Mouse (Mus musculus): ENCODE measurements at regions not wholly inside any gene's neighbourhood (a gene's known extent, or its start where the extent isn't known, plus 50 kb on each side); places are given as distances from the start of the nearest gene placed in this dataset.

- H3K36me3 ChIP-seq (ENCODE audit: control insufficient read depth, insufficient read depth, low read length): no peaks in the 10 kb centered on the region
- ATAC-seq: no peak
- H3K9ac ChIP-seq (ENCODE audit: low read depth, low read length): no peak overlapping the region
- no peak overlapping the region for H3K27ac ChIP-seq (ENCODE audit: low read depth, low read length)
- no peak overlapping the region for H3K4me3 ChIP-seq (ENCODE audit: low read length)
- 14% methylated on average over 6 of the region's 6 CpGs for WGBS
- no peak overlapping the region for H3K4me2 ChIP-seq (ENCODE audit: low read length)
- H3K4me1 ChIP-seq (ENCODE audit: control insufficient read depth, insufficient read depth, low read depth, low read length): peaks cover 10% of the 10 kb centered on the region
- H3K9me3 ChIP-seq (ENCODE audit: control insufficient read depth, low read length): no peaks in the 10 kb centered on the region
- no peaks in the 10 kb centered on the region for H3K27me3 ChIP-seq (replicated peaks; ENCODE audit: control insufficient read depth, insufficient read depth, low read length)
Measured at GRCm38 (mm10) chr14:54185265-54185830, 68.6 kb downstream of the Dad1 start.

- Histone ChIP-seq H3K4me1 (ENCODE audit: control insufficient read depth, insufficient read depth, low read depth, low read length) (peaks cover 15% of the 10 kb centered on the region), H3K27ac (ENCODE audit: low read depth, low read length) (no peak overlapping the region), H3K9ac (ENCODE audit: low read depth, low read length) (no peak overlapping the region), H3K27me3 (replicated peaks; ENCODE audit: control insufficient read depth, insufficient read depth, low read length) (no peaks in the 10 kb centered on the region), H3K4me2 (ENCODE audit: low read length) (no peak overlapping the region), H3K36me3 (ENCODE audit: control insufficient read depth, insufficient read depth, low read length) (no peaks in the 10 kb centered on the region), H3K4me3 (ENCODE audit: low read length) (no peak overlapping the region), H3K9me3 (ENCODE audit: control insufficient read depth, low read length) (no peaks in the 10 kb centered on the region)
- ATAC-seq: no peak
- WGBS: 67% methylated on average over 3 of the region's 3 CpGs
Measured at GRCm38 (mm10) chr14:54183873-54184272, 70.0 kb downstream of the Dad1 start.

DNA sequence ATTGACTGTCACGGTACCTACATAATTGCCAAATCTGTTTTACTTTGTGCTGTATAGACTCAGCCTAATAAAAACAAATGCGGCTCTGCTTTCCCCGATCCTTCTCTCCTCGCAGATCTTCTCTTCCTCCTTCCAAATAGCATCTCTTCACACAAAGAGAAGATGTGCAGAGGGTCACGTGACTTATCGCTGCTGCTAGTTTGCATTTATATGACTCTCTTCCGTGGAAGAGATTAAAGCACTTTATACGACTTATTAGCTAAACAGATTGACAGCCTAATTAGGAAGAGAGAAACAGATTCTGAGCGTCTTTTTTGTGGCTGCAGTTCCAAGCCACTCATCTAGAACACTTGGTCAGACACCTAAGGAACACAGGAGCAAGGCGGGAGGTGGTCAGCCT lies 71.1 kb downstream of the Dad1 start:
- H3K9me3 ChIP-seq (ENCODE audit: control insufficient read depth, low read length): no peaks in the 10 kb centered on the region
- no peaks in the 10 kb centered on the region for H3K27me3 ChIP-seq (replicated peaks; ENCODE audit: control insufficient read depth, insufficient read depth, low read length)
- no peak; the same call in 1 of the 2 replicates for ATAC-seq
- H3K9ac ChIP-seq (ENCODE audit: low read depth, low read length): no peak overlapping the region
- 56% methylated on average over 10 of the region's 10 CpGs for WGBS
- H3K36me3 ChIP-seq (ENCODE audit: control insufficient read depth, insufficient read depth, low read length): no peaks in the 10 kb centered on the region
- no peak overlapping the region for H3K4me3 ChIP-seq (ENCODE audit: low read length)
- no peak overlapping the region for H3K4me2 ChIP-seq (ENCODE audit: low read length)
- H3K4me1 ChIP-seq (ENCODE audit: control insufficient read depth, insufficient read depth, low read depth, low read length): peaks cover 15% of the 10 kb centered on the region
- H3K27ac ChIP-seq (ENCODE audit: low read depth, low read length): no peak overlapping the region; the same call in 1 of the 2 replicates

DNA sequence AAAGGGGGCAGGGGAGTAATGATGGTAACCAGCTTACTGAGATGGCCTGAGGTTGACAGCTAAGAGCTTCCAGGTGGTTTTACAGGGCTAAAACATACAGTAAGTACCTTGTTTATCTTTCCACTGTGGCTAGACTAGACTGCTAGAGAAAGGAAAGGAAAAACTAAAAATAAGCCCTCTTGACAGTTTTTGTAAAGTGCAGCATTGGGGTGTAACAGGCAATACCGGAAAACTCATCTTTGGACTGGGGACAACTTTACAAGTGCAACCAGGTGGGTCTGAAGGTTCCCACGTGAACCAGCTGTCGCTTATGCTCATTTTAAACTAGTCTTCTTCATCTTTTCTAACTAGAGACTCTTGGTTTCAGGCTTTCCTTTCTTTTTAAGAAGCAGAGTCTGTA lies 72.6 kb downstream of the Dad1 start:
- no peak for ATAC-seq
- no peaks in the 10 kb centered on the region for H3K36me3 ChIP-seq (ENCODE audit: control insufficient read depth, insufficient read depth, low read length)
- no peak overlapping the region for H3K4me3 ChIP-seq (ENCODE audit: low read length)
- no peak overlapping the region for H3K9ac ChIP-seq (ENCODE audit: low read depth, low read length)
- H3K4me1 ChIP-seq (ENCODE audit: control insufficient read depth, insufficient read depth, low read depth, low read length): peaks cover 19% of the 10 kb centered on the region
- H3K4me2 ChIP-seq (ENCODE audit: low read length): no peak overlapping the region
- WGBS: 96% methylated on average over 3 of the region's 3 CpGs
- H3K27me3 ChIP-seq (replicated peaks; ENCODE audit: control insufficient read depth, insufficient read depth, low read length): no peaks in the 10 kb centered on the region
- H3K27ac ChIP-seq (ENCODE audit: low read depth, low read length): peak overlapping the region; percentile 40; the same call in 1 of the 2 replicates
- no peaks in the 10 kb centered on the region for H3K9me3 ChIP-seq (ENCODE audit: control insufficient read depth, low read length)

GRCm38 (mm10) chr14:54180754-54181153 lies 73.2 kb downstream of the Dad1 start:
- H3K4me1 ChIP-seq (ENCODE audit: control insufficient read depth, insufficient read depth, low read depth, low read length): peaks cover 13% of the 10 kb centered on the region
- H3K9me3 ChIP-seq (ENCODE audit: control insufficient read depth, low read length): no peaks in the 10 kb centered on the region
- no peaks in the 10 kb centered on the region for H3K36me3 ChIP-seq (ENCODE audit: control insufficient read depth, insufficient read depth, low read length)
- ATAC-seq: no peak
- no peak overlapping the region for H3K9ac ChIP-seq (ENCODE audit: low read depth, low read length)
- no peak overlapping the region for H3K4me2 ChIP-seq (ENCODE audit: low read length)
- 86% methylated on average over 3 of the region's 3 CpGs for WGBS
- H3K27me3 ChIP-seq (replicated peaks; ENCODE audit: control insufficient read depth, insufficient read depth, low read length): no peaks in the 10 kb centered on the region
- H3K4me3 ChIP-seq (ENCODE audit: low read length): no peak overlapping the region
- peak overlapping the region; percentile 40 for H3K27ac ChIP-seq (ENCODE audit: low read depth, low read length)

DNA sequence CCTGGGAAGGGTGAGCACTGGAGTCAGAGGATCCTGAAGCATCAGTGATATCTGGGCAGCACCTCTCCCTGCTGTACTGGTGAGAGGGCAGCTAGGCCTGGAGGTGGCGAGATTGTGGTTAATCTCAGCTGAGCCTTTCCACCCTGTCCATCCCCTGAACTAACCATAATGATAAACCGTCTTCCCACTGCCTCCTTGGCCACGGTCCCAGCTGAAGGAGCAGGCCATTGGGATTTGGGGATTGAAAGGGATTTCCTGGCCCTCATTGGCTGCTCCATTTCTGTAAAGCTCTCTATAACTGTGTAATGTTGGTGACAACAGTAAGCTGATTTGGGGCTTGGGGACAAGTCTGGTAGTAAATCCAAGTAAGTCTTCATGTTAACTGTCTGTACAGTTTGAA lies 73.6 kb downstream of the Dad1 start:
- H3K27ac ChIP-seq (ENCODE audit: low read depth, low read length): no peak overlapping the region
- no peak overlapping the region for H3K9ac ChIP-seq (ENCODE audit: low read depth, low read length)
- no peaks in the 10 kb centered on the region for H3K9me3 ChIP-seq (ENCODE audit: control insufficient read depth, low read length)
- ATAC-seq: 0 out of 2 replicates have a peak, but pooled peaks have one; percentile 13
- peaks cover 10% of the 10 kb centered on the region for H3K4me1 ChIP-seq (ENCODE audit: control insufficient read depth, insufficient read depth, low read depth, low read length)
- H3K36me3 ChIP-seq (ENCODE audit: control insufficient read depth, insufficient read depth, low read length): no peaks in the 10 kb centered on the region
- H3K4me2 ChIP-seq (ENCODE audit: low read length): no peak overlapping the region
- no peaks in the 10 kb centered on the region for H3K27me3 ChIP-seq (replicated peaks; ENCODE audit: control insufficient read depth, insufficient read depth, low read length)
- no peak overlapping the region for H3K4me3 ChIP-seq (ENCODE audit: low read length)
- 55% methylated on average over 3 of the region's 3 CpGs for WGBS

- ATAC-seq: no peak
- H3K27ac ChIP-seq (ENCODE audit: low read depth, low read length): no peak overlapping the region
- H3K4me3 ChIP-seq (ENCODE audit: low read length): no peak overlapping the region
- no peaks in the 10 kb centered on the region for H3K9me3 ChIP-seq (ENCODE audit: control insufficient read depth, low read length)
- peaks cover 8% of the 10 kb centered on the region for H3K4me1 ChIP-seq (ENCODE audit: control insufficient read depth, insufficient read depth, low read depth, low read length)
- no peak overlapping the region for H3K4me2 ChIP-seq (ENCODE audit: low read length)
- H3K36me3 ChIP-seq (ENCODE audit: control insufficient read depth, insufficient read depth, low read length): no peaks in the 10 kb centered on the region
- WGBS: 97% methylated on average over 3 of the region's 3 CpGs
- H3K27me3 ChIP-seq (replicated peaks; ENCODE audit: control insufficient read depth, insufficient read depth, low read length): no peaks in the 10 kb centered on the region
- H3K9ac ChIP-seq (ENCODE audit: low read depth, low read length): no peak overlapping the region
Measured at GRCm38 (mm10) chr14:54178856-54179255, 75.0 kb downstream of the Dad1 start.

- no peaks in the 10 kb centered on the region for H3K27me3 ChIP-seq (replicated peaks; ENCODE audit: control insufficient read depth, insufficient read depth, low read length)
- no peaks in the 10 kb centered on the region for H3K36me3 ChIP-seq (ENCODE audit: control insufficient read depth, insufficient read depth, low read length)
- H3K4me2 ChIP-seq (ENCODE audit: low read length): peak overlapping the region; percentile 13; the same call in 1 of the 2 replicates
- ATAC-seq: 0 out of 2 replicates have a peak, but pooled peaks have one; percentile 17
- peaks cover 8% of the 10 kb centered on the region; the same call in 1 of the 2 replicates for H3K4me1 ChIP-seq (ENCODE audit: control insufficient read depth, insufficient read depth, low read depth, low read length)
- no peak overlapping the region for H3K27ac ChIP-seq (ENCODE audit: low read depth, low read length)
- H3K4me3 ChIP-seq (ENCODE audit: low read length): no peak overlapping the region
- no peak overlapping the region for H3K9ac ChIP-seq (ENCODE audit: low read depth, low read length)
- 25% methylated on average over 14 of the region's 14 CpGs for WGBS
- H3K9me3 ChIP-seq (ENCODE audit: control insufficient read depth, low read length): no peaks in the 10 kb centered on the region
Measured at GRCm38 (mm10) chr14:54176469-54176868, 77.4 kb downstream of the Dad1 start.

DNA sequence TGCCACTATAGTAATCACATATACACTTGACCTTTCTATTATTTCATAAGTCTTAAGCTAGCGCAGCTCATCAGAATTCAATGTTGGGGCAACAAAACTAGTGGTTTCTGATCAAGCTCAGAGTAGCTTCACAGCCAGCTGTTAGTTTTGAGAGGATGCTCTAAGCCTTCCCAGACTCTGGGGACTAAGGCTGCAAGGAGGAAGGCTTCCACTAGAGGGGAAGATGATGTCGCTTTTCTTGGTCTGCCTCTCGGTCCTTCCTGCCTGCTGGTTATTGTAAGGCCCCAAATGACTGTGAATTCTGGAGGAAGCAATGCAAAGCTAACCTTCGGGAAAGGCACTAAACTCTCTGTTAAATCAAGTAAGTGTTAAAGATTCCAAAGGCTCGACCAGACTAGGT lies 78.4 kb downstream of the Dad1 start:
- ATAC-seq: no peak
- Histone ChIP-seq H3K9me3 (ENCODE audit: control insufficient read depth, low read length) (no peaks in the 10 kb centered on the region), H3K4me1 (ENCODE audit: control insufficient read depth, insufficient read depth, low read depth, low read length) (peaks cover 8% of the 10 kb centered on the region; the same call in 1 of the 2 replicates), H3K9ac (ENCODE audit: low read depth, low read length) (no peak overlapping the region), H3K4me2 (ENCODE audit: low read length) (no peak overlapping the region), H3K27ac (ENCODE audit: low read depth, low read length) (no peak overlapping the region), H3K27me3 (replicated peaks; ENCODE audit: control insufficient read depth, insufficient read depth, low read length) (no peaks in the 10 kb centered on the region), H3K4me3 (ENCODE audit: low read length) (no peak overlapping the region), H3K36me3 (ENCODE audit: control insufficient read depth, insufficient read depth, low read length) (no peaks in the 10 kb centered on the region)
- WGBS: 74% methylated on average over 5 of the region's 5 CpGs

Measured in hindbrain, embryonic 16.5 days (tissue).